Mouse (Mus musculus) midbrain, postnatal 0 days (tissue): ENCODE results near the gene Cep128. TPM values are rescaled to one million over a fixed set of nuclear protein-coding genes. Genes with fewer than 3 reads are reported as not detected.

Source experiments
- ATAC-seq: fragments of 200-750 bp; cut with Nextera tagmentation; 2 replicates; pipeline ENCODE4 v1.8.0; 2017; ENCODE audit warnings: moderate number of reproducible peaks, mild to moderate bottlenecking, moderate TSS enrichment, moderate library complexity; ENCODE audit not compliant: low FRiP score
- DNase-seq: peaks from one replicate; pipeline ENCODE4 v3.0.0-alpha.2; 2015; ENCODE audit warnings: low spot score
- H3K27ac ChIP-seq: fragments of 300-500 bp; sonication (generic); 2 replicates; pipeline ENCODE4 v1.5.1; 2014; ENCODE audit warnings: low read depth, mild to moderate bottlenecking, low read length, mixed read lengths
- H3K27me3 ChIP-seq: fragments of 300-500 bp; sonication (generic); 2 replicates; pipeline ENCODE4 v1.6.1; 2014; ENCODE audit warnings: low read length, control low read depth, mixed read lengths; ENCODE audit not compliant: insufficient read depth
- H3K36me3 ChIP-seq: fragments of 300-500 bp; sonication (generic); 2 replicates; pipeline ENCODE4 v1.6.1; 2014; ENCODE audit warnings: low read length, control low read depth, mixed read lengths; ENCODE audit not compliant: insufficient read depth
- H3K4me1 ChIP-seq: fragments of 300-500 bp; sonication (generic); 2 replicates; pipeline ENCODE4 v1.6.1; 2014; ENCODE audit warnings: mild to moderate bottlenecking, control low read depth, antibody characterized with exemption, low read length, mixed read lengths; ENCODE audit not compliant: insufficient read depth
- H3K4me2 ChIP-seq: fragments of 300-500 bp; sonication (generic); 2 replicates; pipeline ENCODE4 v1.6.1; 2014; ENCODE audit warnings: low read depth, mild to moderate bottlenecking, low read length, mixed read lengths; ENCODE audit not compliant: poor library complexity, severe bottlenecking
- H3K4me3 ChIP-seq: fragments of 300-500 bp; sonication (generic); 2 replicates; pipeline ENCODE4 v1.5.1; 2014; ENCODE audit warnings: low read depth, mild to moderate bottlenecking, low read length, moderate library complexity
- H3K9ac ChIP-seq: fragments of 300-500 bp; sonication (generic); replicated peaks from 2 replicates; pipeline ENCODE4 v1.6.1; 2014; ENCODE audit warnings: mild to moderate bottlenecking, low read length, moderate library complexity, mixed read lengths; ENCODE audit not compliant: poor library complexity, severe bottlenecking
- H3K9me3 ChIP-seq: fragments of 300-500 bp; sonication (generic); 2 replicates; pipeline ENCODE4 v1.6.1; 2016; ENCODE audit warnings: low read length, control low read depth
- CTCF ChIP-seq: IDR thresholded peaks from 2 replicates; pipeline ENCODE4 v1.5.1; 2016; ENCODE audit warnings: antibody characterized with exemption, mild to moderate bottlenecking
- WGBS: fragments of 180-500 bp; shearing (Covaris S2); extraction: QIAGEN DNeasy Blood & Tissue Kit; methylation state at CpG from one replicate; pipeline ENCODE4 v1.1.7; 2014; 5-methylcytosine and 5-hydroxymethylcytosine counted together
- polyA plus RNA-seq: library from polyadenylated mRNA; unstranded; fragments of >200 nt; fragmentation: Nextera tagmentation; extraction: Ambion mirVana; gene quantifications from 2 replicates; pipeline ENCODE4 v1.2.1, GENCODE M21; 2015
- total RNA-seq: library from RNA; depleted of rRNA; stranded (reverse); fragments of >200 nt; gene quantifications from 2 replicates; pipeline ENCODE4 v1.2.3, GENCODE M21; 2014

The Cep128 gene
- total and polyA plus RNA-seq, 2 experiments from 2014 or later = 3.3 to 11.4 TPM

DNA sequence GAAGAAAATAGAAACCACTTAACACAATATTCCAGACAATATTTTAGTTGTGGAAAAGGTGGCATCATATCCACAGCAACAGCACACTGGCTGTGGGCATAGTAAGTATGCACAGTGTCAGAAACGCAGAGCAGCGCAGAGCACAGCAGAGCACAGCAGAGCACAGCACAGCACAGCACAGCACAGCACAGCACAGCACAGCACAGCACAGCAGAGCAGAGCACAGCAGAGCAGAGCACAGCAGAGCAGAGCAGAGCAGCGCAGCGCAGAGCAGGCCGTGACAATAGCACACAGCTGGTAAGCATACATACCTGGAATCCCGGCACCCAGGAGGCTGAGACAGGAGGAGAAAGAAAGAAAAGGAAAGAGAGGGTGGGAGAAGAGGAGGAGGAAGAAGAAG, 129.4 kb downstream of the Cep128 start:
- Histone ChIP-seq H3K27ac (no peak overlapping the region), H3K9me3 (no peaks in the 10 kb centered on the region), H3K4me1 (no peaks in the 10 kb centered on the region), H3K27me3 (no peaks in the 10 kb centered on the region), H3K36me3 (no peaks in the 10 kb centered on the region), H3K4me3 (no peak overlapping the region), H3K9ac (no peak overlapping the region), H3K4me2 (no peak overlapping the region)
- DNase-seq (peak; percentile 10), ATAC-seq (no peak)
- WGBS = 93% methylated on average over 6 of the region's 6 CpGs
- TF ChIP-seq CTCF = no peak

GRCm38 (mm10) chr12:91220609-91221008, 163.6 kb downstream of the Cep128 start:
- Histone ChIP-seq H3K27me3 (no peaks in the 10 kb centered on the region), H3K9ac (no peak overlapping the region), H3K36me3 (no peaks in the 10 kb centered on the region), H3K4me3 (no peak overlapping the region), H3K9me3 (no peaks in the 10 kb centered on the region), H3K27ac (no peak overlapping the region), H3K4me2 (no peak overlapping the region), H3K4me1 (no peaks in the 10 kb centered on the region)
- TF ChIP-seq CTCF = no peak
- DNase-seq = no peak
- 75% methylated on average over 7 of the region's 7 CpGs for WGBS
- no peak for ATAC-seq

DNA sequence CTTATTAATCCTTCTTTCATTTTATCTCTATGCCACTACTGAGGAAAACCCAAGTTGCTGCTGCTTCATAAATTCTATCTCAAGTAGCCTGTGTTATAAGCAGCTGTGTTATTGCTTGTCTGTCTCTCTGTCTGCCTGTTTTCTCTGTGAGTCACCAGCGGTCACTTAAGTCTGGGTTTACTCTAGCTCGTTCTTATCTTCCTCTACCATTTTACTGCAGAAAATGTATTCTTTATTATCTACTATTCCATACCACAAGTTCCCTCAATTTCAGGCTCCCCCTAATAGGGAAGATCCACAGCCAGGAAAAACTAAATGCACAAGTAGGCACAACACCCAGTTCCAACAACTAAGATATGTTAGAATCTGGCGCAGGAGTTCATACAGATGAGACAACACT, 178.7 kb downstream of the Cep128 start:
- no peaks in the 10 kb centered on the region for H3K4me1 ChIP-seq
- H3K4me3 ChIP-seq = no peak overlapping the region
- H3K36me3 ChIP-seq = no peaks in the 10 kb centered on the region
- DNase-seq = no peak
- H3K9ac ChIP-seq = no peak overlapping the region
- ATAC-seq = no peak
- WGBS = 89% methylated on average over 3 of the region's 3 CpGs
- H3K27me3 ChIP-seq = no peaks in the 10 kb centered on the region
- no peak overlapping the region for H3K27ac ChIP-seq
- no peak overlapping the region for H3K4me2 ChIP-seq
- TF ChIP-seq CTCF = no peak
- H3K9me3 ChIP-seq = no peaks in the 10 kb centered on the region

GRCm38 (mm10) chr12:91204330-91204729, 179.9 kb downstream of the Cep128 start:
- H3K9me3 ChIP-seq = no peaks in the 10 kb centered on the region
- no peaks in the 10 kb centered on the region for H3K4me1 ChIP-seq
- H3K36me3 ChIP-seq = no peaks in the 10 kb centered on the region
- H3K4me3 ChIP-seq = no peak overlapping the region
- 81% methylated on average over 3 of the region's 3 CpGs for WGBS
- no peak for TF ChIP-seq CTCF
- H3K4me2 ChIP-seq = no peak overlapping the region
- ATAC-seq (no peak), DNase-seq (no peak)
- no peak overlapping the region for H3K27ac ChIP-seq
- H3K27me3 ChIP-seq = no peaks in the 10 kb centered on the region
- H3K9ac ChIP-seq = no peak overlapping the region

GRCm38 (mm10) chr12:91202496-91202895, 181.7 kb downstream of the Cep128 start:
- WGBS = 93% methylated on average over 1 of the region's 1 CpGs
- H3K27ac ChIP-seq = no peak overlapping the region
- no peak for ATAC-seq
- DNase-seq = no peak
- H3K4me1 ChIP-seq = no peaks in the 10 kb centered on the region
- TF ChIP-seq CTCF = no peak
- no peak overlapping the region for H3K4me3 ChIP-seq
- H3K4me2 ChIP-seq = no peak overlapping the region
- no peaks in the 10 kb centered on the region for H3K9me3 ChIP-seq
- no peaks in the 10 kb centered on the region for H3K36me3 ChIP-seq
- no peak overlapping the region for H3K9ac ChIP-seq
- H3K27me3 ChIP-seq = no peaks in the 10 kb centered on the region

GRCm38 (mm10) chr12:91189111-91189510, 195.1 kb downstream of the Cep128 start:
- Histone ChIP-seq H3K4me2 (no peak overlapping the region), H3K4me3 (no peak overlapping the region), H3K27me3 (no peaks in the 10 kb centered on the region), H3K27ac (no peak overlapping the region), H3K36me3 (no peaks in the 10 kb centered on the region), H3K9me3 (no peaks in the 10 kb centered on the region), H3K4me1 (no peaks in the 10 kb centered on the region), H3K9ac (no peak overlapping the region)
- no peak for TF ChIP-seq CTCF
- 27% methylated on average over 4 of the region's 4 CpGs for WGBS
- no peak for DNase-seq
- no peak for ATAC-seq

DNA sequence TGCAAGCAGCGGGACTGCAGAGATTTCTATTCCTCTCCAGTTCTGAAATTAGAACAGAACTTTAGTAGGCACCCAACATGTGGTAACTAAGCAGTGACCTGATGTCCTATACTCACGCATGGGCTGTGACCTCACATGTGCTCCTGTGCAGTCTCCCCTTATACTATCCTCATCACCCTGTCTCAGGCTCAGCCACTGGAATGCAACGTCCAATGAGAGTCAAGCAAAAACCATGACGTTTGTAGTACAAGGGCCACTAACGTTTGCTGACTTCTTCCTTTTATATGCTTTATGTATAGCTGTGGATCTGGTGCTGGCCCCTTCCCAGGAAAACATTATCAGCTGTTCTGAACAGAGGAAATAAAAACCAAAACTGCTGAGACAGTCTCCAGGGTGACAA, 198.6 kb downstream of the Cep128 start:
- Histone ChIP-seq H3K27ac (no peak overlapping the region), H3K27me3 (no peaks in the 10 kb centered on the region), H3K9me3 (no peaks in the 10 kb centered on the region), H3K4me1 (no peaks in the 10 kb centered on the region), H3K4me2 (no peak overlapping the region), H3K4me3 (no peak overlapping the region), H3K9ac (no peak overlapping the region), H3K36me3 (no peaks in the 10 kb centered on the region)
- 68% methylated on average over 5 of the region's 5 CpGs for WGBS
- ATAC-seq (no peak), DNase-seq (no peak)
- no peak for TF ChIP-seq CTCF
